Mouse (Mus musculus) frontal cortex, postnatal 14 days (tissue): Measurements from ENCODE around the gene Ell.

Experiments
- DNase-seq, 2 experiments: peaks; one replicate each; pipeline ENCODE4 v3.0.0; 2022; ENCODE audit warnings: low spot score in 2 of 2

Ell gene

DNA sequence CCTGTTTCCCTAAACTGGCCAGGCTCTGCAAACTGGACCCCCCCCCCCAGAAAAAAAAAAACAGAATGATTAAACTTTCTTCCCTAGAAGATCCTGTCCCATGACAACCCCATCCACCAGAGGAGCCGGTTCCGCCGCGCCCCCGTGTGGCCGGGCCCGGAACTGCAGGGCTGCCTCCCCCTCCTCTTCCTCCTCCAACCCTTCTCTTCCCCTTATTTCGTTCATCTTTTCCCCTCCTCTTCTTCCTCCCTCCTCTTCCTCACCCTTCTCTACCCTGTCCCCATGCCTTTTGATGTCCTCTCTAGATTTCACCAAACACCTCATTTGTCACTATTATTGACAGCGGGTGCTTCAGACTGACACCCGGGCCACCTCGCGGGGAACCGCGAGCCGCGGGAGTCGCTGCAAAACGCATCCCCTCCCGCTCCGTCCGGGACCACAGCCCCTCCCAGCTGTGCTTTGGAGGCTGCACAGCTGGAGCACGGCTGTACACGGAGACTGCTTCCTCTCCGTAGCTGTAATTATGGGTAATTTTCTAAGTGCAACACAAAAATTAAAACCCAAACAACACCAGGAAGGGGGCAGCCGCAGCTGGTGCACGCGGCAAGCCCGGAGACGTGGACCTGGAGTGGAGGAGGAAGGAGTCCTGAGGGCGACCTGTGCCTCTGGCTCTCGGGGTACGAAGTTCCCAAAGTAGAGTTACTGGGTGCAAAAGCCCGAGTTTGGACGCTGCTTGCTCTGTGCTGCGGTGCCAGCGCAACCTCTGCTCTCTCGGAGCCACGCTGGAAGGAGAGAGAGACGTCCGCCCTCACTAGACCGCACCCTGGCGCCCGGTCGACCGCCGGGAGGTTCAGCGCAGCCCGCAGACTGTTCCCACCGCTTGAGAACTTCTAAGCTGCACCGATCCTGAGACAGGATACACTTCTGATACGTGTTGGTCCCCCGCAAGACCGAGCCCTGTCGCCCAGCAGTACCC, 71.8 kb downstream of the Ell start:
- peak in 1 of 2 experiments; percentile 73 for DNase-seq

GRCm38 (mm10) chr8:70611849-70612248, 72.6 kb downstream of the Ell start:
- DNase-seq = peak; percentile 75 to 85

- no peak for DNase-seq
These were observed 74.5 kb downstream of the Ell start for GRCm38 (mm10) chr8:70613763-70614162.

DNA sequence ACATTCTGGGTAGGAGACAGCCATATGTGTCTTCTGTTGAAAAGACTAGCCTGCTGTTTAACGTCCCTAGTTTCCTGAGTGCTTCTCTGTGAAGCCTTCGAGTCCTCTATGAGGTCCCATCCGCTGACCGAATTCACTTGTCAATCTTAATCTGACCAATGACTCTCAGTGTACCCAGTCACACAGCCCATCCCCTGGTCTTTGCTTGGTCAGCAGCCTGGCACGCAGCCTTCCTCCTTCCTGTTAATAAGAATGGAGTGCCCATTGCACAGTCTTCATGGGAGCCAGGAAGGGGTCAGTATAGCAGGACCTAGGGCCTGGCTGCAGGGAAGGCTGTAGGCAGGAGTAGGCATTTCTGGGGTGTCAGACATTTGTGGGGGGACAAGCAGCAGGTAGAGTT, 75.2 kb downstream of the Ell start:
- DNase-seq = no peak

GRCm38 (mm10) chr8:70615281-70615680, 76.0 kb downstream of the Ell start:
- DNase-seq = no peak

GRCm38 (mm10) chr8:70615894-70616293, 76.6 kb downstream of the Ell start, which contains the start of gene Lrrc25:
Gene Lrrc25, plus strand, starts transcription at chr8:70616155.
- no peak for DNase-seq

DNA sequence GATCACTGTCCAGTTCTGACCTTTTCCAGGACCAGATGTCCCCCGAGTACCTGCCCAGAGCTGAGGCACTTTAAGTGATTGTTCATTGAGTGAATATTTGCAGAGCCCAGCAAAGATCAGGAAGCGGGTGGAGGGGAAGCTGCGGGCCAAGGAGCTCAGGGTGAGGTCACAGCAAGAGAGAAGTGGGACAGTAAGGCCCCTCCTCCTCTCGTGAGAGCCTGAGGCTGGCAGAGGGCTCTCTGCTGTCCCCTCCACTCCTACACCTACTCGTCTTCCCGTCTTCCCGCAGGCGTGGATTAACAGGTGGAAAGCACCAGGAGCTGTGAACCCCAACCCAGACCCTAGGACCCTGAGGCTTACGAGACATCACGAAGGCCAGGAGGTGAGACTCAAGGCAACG, 77.4 kb downstream of the Ell start:
- DNase-seq = no peak

GRCm38 (mm10) chr8:70617985-70618384, 78.7 kb downstream of the Ell start:
- no peak for DNase-seq

DNA sequence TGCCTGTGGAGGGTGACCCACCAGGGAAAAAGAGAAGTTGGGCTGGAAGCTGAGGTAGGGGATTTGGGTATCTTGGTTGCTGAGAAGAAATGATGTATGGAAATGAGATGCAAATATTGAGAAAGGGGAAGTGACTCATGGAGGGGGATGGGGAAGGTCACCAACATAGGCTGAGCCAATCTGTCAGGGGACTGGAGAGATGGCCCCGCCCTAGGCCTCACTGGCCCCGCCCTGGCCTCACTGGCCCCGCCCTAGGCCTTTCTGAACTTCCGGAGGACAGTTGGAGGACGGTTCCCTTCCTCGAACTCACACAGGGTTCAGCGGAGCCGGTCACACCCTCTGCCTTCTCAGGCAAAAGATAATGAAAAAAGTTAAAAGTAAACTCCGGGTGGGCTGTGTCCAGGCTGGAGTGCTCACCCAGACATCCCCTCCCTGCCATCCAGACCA, 79.7 kb downstream of the Ell start:
- DNase-seq = no peak

DNA sequence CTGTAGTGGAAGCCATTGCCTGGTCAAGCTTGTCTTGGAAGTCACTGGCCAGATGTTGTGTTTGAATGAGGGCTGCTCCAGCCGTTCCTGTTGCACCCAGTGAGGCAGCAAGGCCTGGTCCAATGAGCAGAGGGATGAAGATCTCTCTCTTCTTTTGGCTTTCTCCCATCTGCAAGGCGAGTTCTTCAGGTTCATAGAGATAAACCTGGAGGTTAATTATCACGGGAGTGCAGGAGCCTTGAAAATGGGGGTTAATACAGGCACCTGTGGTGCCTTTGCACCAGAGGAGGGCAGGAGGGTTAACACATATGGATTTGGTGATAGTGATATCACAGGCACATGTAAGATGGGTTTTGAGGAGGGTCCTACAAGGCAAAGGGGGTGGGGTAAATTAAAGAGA, 83.0 kb downstream of the Ell start:
- DNase-seq = no peak

- no peak for DNase-seq
These were observed 85.8 kb downstream of the Ell start for GRCm38 (mm10) chr8:70625104-70625503.

DNA sequence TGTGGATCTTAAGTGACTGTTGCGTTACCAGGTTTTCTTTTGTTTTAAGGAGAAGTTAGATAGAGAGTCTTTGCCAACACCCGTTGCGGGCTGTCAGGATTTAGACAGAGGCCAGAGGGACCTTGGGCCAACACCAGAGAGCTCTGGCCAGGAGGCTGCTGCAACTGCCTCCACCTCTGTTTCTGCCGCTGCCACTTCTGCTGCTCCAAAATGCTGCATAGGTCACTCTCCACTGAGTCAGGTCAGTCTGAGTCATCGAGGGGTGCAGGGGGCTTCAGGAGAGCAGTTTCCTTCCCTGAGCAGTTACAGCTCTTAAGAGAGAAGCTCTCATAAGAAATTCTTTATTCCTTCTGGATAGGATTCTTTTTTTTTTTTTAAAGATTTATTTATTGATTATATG, 87.8 kb downstream of the Ell start:
- DNase-seq = no peak

DNA sequence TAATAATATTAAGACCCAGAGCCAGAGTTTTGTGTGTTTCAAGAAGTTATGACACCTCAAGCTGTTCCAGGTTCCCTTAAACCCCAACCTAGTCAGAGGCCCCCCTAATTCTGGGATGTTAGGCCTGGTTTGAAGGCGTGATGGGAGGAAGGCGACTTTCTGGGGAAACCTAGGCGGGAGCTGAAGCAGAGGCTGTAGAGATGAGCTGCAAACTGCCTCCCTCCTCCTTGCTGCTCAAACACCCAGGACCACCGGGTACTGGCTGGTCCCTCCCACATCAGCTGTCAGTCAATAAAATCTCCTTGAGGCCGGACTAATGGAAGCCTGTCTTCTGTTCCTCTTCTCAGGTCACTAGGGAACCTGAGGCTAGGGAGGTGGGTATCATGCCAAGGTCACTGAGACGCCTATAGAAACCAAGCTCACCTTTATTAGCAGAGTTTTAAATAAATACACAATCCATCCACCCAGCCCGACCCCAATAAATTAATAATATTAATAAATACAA, 89.8 kb downstream of the Ell start:
- DNase-seq = no peak

- DNase-seq = peak; percentile 84 to 86
These were observed 90.6 kb downstream of the Ell start for GRCm38 (mm10) chr8:70629574-70630531.

DNA sequence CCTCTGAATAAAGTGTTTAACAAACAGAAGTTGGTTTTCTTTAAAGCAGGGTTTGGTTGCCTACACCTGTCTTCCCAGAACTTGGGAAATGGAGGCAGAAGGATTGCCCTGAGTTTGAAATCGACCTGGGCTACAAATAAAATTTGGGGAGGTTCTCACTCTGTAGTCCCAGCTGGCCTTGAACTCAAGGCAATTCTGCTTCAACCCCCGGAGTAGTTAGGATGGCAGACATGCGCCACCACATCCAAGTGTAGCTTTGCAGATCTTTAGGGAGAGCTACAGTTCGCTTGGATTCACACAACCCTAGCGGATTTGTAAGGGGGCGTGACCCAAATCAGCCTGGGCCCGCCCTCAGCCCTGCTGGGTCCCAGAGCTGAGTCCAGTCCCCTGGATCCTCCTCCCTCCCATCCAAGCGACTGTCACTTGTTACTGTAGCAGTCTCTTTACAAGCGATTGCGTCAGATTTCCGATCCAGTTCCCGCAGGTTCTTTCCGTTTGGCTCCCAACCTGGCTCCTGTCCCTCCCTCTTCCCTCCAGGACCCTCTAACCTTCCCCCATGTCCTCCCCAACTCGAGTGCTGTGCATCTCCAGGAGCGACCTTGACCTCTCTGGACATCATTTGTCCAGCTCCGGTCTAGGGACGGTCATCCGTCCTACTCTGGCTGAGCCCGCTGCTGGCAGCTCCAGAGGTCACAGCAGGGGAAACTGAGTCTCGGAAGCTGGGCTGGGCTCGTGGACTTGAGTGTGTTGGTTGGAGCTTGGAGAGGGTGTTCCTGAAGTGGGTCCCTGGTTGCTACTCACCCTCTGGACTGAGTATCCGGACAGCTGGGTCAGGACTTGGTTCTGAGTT, 91.5 kb downstream of the Ell start:
- DNase-seq = no peak

- DNase-seq = no peak
These were observed 92.2 kb downstream of the Ell start for GRCm38 (mm10) chr8:70631436-70631835.

DNA sequence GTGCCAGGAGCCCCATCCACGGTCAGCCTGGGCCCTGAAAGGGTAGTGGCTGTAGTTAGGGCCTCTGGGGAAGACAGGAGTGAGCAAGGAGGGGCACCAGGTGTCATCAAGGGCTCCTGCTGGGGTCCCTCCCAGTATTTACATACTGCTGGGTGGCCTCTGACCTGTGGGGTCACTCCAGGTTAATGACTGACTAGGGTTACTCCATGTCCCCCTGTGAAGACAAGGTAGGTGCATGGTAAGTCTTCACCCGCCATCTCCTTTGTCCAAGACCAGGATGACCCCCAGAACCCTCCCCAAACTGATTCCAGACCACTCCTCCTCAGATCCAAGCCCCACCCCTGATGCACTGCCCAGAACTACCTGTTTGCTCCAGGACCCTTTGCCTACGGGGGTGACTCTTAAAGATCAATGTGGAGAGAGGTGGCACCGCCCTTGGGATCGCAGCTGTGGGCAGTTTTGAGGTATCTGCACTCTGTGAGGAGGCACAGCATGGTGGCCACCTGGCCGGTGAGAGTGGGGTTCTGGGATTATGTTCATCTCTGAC, 93.2 kb downstream of the Ell start, which contains the start of gene Gdf15:
TSS of gene Gdf15 (minus strand) at position 111 of the 547 bp plus-strand sequence.
- DNase-seq = no peak

DNA sequence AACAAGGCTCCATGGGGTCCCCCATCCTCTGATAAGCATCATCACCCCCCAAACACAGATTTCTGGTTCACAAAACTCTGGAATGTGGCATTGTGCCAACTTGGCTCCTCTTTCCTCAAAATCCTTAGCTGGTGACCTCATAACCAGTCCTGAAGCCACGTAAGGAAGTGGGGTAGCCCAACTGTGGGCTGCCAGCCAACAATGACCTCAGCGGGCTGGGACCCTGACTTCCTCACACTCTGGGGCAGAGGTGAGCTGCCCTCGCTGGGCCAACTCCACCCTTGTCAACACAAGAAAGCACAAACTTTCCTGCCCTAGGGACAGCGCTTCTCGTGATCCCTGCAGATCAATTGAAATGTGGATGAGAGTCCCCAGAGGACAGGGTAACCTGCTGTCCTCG, 94.8 kb downstream of the Ell start:
- DNase-seq = no peak

GRCm38 (mm10) chr8:70635527-70635926, 96.3 kb downstream of the Ell start:
- DNase-seq = no peak

DNA sequence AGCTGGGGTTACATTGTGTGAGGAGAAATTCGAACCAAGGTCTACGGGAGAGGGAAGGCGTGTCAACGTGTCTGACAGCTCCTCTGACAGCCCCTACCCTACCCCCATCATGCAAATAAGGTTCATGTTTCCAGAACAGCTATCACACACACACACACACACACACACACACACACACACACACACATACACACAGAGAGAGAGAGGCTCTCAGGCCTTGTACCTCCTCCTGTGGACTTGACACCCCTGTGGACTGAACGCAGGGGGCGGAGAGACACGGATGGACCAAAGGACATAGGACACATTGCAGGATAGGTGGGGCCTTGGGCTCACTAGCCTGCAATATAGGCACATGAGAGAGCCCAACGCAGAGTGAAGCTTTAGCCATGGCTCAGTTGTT, 97.6 kb downstream of the Ell start:
- no peak for DNase-seq

DNA sequence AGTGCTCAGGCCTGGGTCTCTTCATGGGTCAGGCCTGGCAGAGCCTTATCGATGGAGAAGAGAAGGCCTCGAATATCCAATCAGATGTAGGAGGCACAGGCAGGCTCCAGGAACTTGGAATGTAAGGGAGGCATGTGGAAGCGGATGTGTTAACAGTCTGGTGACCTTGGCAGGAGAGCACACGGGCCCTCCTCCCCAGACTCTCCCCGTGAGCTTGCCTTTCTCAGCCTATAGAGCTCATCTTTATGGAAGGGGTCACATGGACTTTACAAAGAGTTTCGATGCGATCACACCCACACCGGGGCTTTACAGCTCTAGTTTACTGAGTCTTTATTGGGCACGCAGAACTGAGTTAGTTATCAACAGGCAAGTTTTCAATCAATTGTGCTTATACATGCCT, 99.5 kb downstream of the Ell start:
- DNase-seq = no peak
